Mouse (Mus musculus) lung, adult 2 months (tissue): ENCODE data around the gene Ptprd.

Experiments
- CTCF ChIP-seq: fragments of 200-500 bp; IDR thresholded peaks from 2 replicates; pipeline ENCODE4 v1.5.1; 2011; ENCODE audit warnings: mild to moderate bottlenecking, low read length, control low read depth; ENCODE audit not compliant: insufficient read depth
- POLR2A ChIP-seq: fragments of 200-500 bp; IDR thresholded peaks from 2 replicates; pipeline ENCODE4 v1.6.1; 2011; ENCODE audit warnings: low read depth, mild to moderate bottlenecking, control low read depth, low read length, borderline replicate concordance; ENCODE audit errors: extremely low read depth

- TF ChIP-seq CTCF (no peak), POLR2A (no peak)
Measured at GRCm38 (mm10) chr4:78097526-78097925, 114.2 kb downstream of the Ptprd start.
